Mouse (Mus musculus) neural tube, embryonic 15.5 days (tissue): ENCODE measurements at regions not wholly inside any gene's neighbourhood (a gene's known extent, or its start where the extent isn't known, plus 50 kb on each side); places are given as distances from the start of the nearest gene placed in this dataset.
"Not testable (repeated sequence)": the region's sequence is repeated elsewhere in the genome, so short reads cannot be mapped to it uniquely, and the experiment has no call there.

ENCODE experiments used
- ATAC-seq: fragments of 200-750 bp; cut with Nextera tagmentation; 2 replicates; pipeline ENCODE4 v1.8.0; 2017; ENCODE audit warnings: mild to moderate bottlenecking, moderate TSS enrichment, moderate library complexity; ENCODE audit not compliant: low FRiP score
- H3K27ac ChIP-seq: fragments of 300-500 bp; sonication (generic); replicated peaks from 2 replicates; pipeline ENCODE4 v1.5.1; 2015; ENCODE audit warnings: mild to moderate bottlenecking, inconsistent platforms
- H3K27me3 ChIP-seq: fragments of 300-500 bp; sonication (generic); replicated peaks from 2 replicates; pipeline ENCODE4 v1.6.1; 2015; ENCODE audit warnings: inconsistent platforms
- H3K36me3 ChIP-seq: fragments of 300-500 bp; sonication (generic); 2 replicates; pipeline ENCODE4 v1.6.1; 2015; ENCODE audit warnings: inconsistent platforms
- H3K4me1 ChIP-seq: fragments of 300-500 bp; sonication (generic); 2 replicates; pipeline ENCODE4 v1.6.1; 2015; ENCODE audit warnings: inconsistent platforms
- H3K4me2 ChIP-seq: fragments of 300-500 bp; sonication (generic); 2 replicates; pipeline ENCODE4 v1.6.1; 2015; ENCODE audit warnings: inconsistent platforms, mild to moderate bottlenecking, moderate library complexity
- H3K4me3 ChIP-seq: fragments of 300-500 bp; sonication (generic); replicated peaks from 2 replicates; pipeline ENCODE4 v1.5.1; 2015; ENCODE audit warnings: mild to moderate bottlenecking, inconsistent platforms
- H3K9ac ChIP-seq: fragments of 300-500 bp; sonication (generic); replicated peaks from 2 replicates; pipeline ENCODE4 v1.6.1; 2015; ENCODE audit warnings: mild to moderate bottlenecking, inconsistent platforms
- H3K9me3 ChIP-seq: fragments of 300-500 bp; sonication (generic); replicated peaks from 2 replicates; pipeline ENCODE4 v1.6.1; 2016; ENCODE audit warnings: inconsistent platforms
- WGBS: fragments of 180-500 bp; shearing (Covaris S2); methylation state at CpG from one replicate; pipeline ENCODE4 v1.1.7; 2015; ENCODE audit warnings: mixed read lengths; 5-methylcytosine and 5-hydroxymethylcytosine counted together

- Histone ChIP-seq H3K4me2 (no peak overlapping the region), H3K27ac (no peak overlapping the region), H3K27me3 (no peaks in the 10 kb centered on the region), H3K36me3 (no peaks in the 10 kb centered on the region), H3K4me1 (no peaks in the 10 kb centered on the region), H3K9ac (no peak overlapping the region), H3K4me3 (no peak overlapping the region), H3K9me3 (peaks cover 14% of the 10 kb centered on the region)
- ATAC-seq, result no peak
- 82% methylated on average over 3 of the region's 3 CpGs for WGBS
Measured at GRCm38 (mm10) chr13:3341416-3341815, 196.4 kb upstream of the Gdi2 start.

- Histone ChIP-seq H3K36me3 (no peaks in the 10 kb centered on the region), H3K9me3 (peaks cover 11% of the 10 kb centered on the region), H3K9ac (no peak overlapping the region), H3K27me3 (no peaks in the 10 kb centered on the region), H3K4me3 (no peak overlapping the region), H3K27ac (no peak overlapping the region), H3K4me2 (no peak overlapping the region), H3K4me1 (no peaks in the 10 kb centered on the region)
- ATAC-seq, result no peak
- 92% methylated on average over 5 of the region's 5 CpGs for WGBS
Measured at GRCm38 (mm10) chr13:3343611-3344010, 194.3 kb upstream of the Gdi2 start.

GRCm38 (mm10) chr13:3354912-3355311 is 183.0 kb upstream of the Gdi2 start:
- not testable (repeated sequence) for ATAC-seq, H3K9me3 ChIP-seq, H3K9ac ChIP-seq, H3K36me3 ChIP-seq, H3K27ac ChIP-seq, H3K4me2 ChIP-seq, H3K4me3 ChIP-seq
- H3K27me3 ChIP-seq, result peaks cover 24% of the 10 kb centered on the region
- H3K4me1 ChIP-seq, result peaks cover 18% of the 10 kb centered on the region

- Histone ChIP-seq H3K9ac (no peak overlapping the region), H3K4me2 (peak overlapping the region; percentile 93), H3K27ac (no peak overlapping the region), H3K9me3 (no peaks in the 10 kb centered on the region), H3K36me3 (no peaks in the 10 kb centered on the region), H3K27me3 (peaks cover 46% of the 10 kb centered on the region), H3K4me1 (peaks cover 32% of the 10 kb centered on the region), H3K4me3 (peak overlapping the region; percentile 48)
- ATAC-seq, result no peak
- 2% methylated on average over 45 of the region's 45 CpGs for WGBS
Measured at GRCm38 (mm10) chr13:3358079-3358608, 179.7 kb upstream of the Gdi2 start.

DNA sequence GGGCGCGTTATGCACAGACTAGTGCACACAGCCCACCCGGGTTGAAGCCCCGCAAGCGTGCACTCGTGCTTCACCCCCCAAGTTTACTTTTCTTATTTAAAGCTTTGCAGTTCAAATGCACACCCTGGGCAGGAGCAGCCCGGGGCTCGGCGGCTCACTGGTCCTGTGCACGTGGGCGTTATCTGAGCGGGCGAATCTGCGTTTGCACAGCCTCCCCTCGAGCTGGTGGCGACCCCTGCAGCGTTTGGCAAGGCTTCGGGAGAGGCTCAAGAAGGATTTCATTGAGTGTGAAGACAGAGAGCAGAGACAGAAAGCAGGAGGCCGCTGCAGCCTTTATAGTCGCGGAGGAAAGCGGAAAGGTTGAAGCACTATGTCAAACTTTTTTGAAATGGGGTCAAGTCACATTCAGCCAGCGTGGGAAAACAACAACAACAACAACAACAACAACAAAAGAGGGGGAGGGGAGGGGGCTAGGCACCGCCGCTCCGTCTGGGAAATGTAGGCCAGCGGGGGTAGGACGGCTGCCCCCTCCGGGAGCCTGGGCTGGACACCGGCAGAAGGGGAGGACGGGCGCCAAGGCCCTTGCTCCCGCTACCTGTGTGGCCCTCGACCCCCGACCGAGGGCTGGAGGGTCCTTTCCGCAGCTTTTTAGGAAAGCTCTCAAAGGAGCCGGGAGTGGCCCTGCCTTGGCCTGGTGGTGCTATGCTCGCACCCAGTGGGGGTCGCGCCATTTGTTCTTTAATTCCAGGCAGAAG is 178.7 kb upstream of the Gdi2 start:
- Histone ChIP-seq H3K9me3 (no peaks in the 10 kb centered on the region), H3K27ac (no peak overlapping the region), H3K9ac (no peak overlapping the region), H3K27me3 (peaks cover 46% of the 10 kb centered on the region), H3K4me1 (peaks cover 32% of the 10 kb centered on the region), H3K36me3 (no peaks in the 10 kb centered on the region), H3K4me3 (peak overlapping the region; percentile 48), H3K4me2 (peak overlapping the region; percentile 93)
- no peak; the same call in 1 of the 2 replicates for ATAC-seq
- WGBS, result under 1% methylated on average over 41 of the region's 41 CpGs

- Histone ChIP-seq H3K4me3 (peak overlapping the region; percentile 48), H3K27me3 (peaks cover 46% of the 10 kb centered on the region), H3K4me2 (peak overlapping the region; percentile 93), H3K4me1 (peaks cover 32% of the 10 kb centered on the region)
- H3K27ac ChIP-seq, H3K9ac ChIP-seq, H3K9me3 ChIP-seq, H3K36me3 ChIP-seq: not testable (repeated sequence)
- ATAC-seq, result 0 out of 2 replicates have a peak, but pooled peaks have one; percentile 21
- WGBS, result under 1% methylated on average over 34 of the region's 35 CpGs
Measured at GRCm38 (mm10) chr13:3359751-3360260, 178.1 kb upstream of the Gdi2 start.

DNA sequence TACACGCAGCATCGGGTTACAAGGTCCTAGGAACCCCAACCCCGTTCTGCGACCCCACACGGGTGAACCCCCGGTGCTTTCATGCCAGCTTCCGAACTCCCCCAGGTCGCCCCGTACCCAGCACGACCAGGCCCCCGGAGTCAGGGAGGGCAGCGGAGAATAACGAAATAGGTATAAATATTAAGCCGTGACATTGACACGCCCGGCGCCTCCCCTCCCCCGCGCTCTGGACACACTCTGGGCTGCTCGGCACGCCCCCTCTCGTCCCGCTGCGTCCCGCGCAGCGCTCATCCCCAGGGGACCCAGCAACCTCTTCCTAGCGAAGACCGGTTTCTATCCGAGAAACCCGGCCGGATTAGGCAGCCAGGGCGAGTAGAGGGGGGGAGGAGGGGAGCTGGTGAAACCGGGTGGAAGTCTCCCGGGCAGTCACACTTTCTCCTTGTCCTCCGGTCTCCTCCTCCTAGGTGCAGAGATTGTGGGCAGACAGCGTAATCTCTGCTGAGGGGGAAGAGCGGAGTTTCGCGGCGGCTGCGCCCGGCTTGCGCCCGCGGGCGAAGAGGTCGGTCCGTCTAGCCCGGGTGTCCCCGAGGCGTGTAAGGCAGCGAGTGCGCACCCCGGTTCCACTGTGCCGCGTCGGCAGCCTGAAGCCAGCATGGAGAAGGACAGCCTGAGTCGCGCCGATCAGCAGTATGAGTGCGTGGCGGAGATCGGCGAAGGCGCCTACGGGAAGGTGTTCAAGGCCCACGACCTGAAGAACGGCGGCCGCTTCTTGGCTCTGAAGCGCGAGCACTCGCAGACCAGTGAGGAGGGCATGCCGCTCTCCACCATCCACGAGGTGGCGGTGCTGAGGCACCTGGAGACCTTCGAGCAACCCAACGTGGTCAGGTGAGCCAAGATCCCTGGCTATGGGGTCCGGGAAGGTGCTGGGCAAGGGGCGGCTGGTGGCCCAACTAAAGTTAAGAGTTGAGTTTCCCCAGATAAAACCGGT is 177.1 kb upstream of the Gdi2 start:
- no peak overlapping the region for H3K27ac ChIP-seq
- H3K27me3 ChIP-seq, result peaks cover 46% of the 10 kb centered on the region
- H3K9ac ChIP-seq, result peak overlapping the region; percentile 36
- 2% methylated on average over 81 of the region's 82 CpGs for WGBS
- peaks cover 32% of the 10 kb centered on the region for H3K4me1 ChIP-seq
- peak overlapping the region; percentile 48 for H3K4me3 ChIP-seq
- peak overlapping the region; percentile 93 for H3K4me2 ChIP-seq
- peak; percentile 83 for ATAC-seq
- no peaks in the 10 kb centered on the region for H3K9me3 ChIP-seq
- H3K36me3 ChIP-seq, result no peaks in the 10 kb centered on the region

DNA sequence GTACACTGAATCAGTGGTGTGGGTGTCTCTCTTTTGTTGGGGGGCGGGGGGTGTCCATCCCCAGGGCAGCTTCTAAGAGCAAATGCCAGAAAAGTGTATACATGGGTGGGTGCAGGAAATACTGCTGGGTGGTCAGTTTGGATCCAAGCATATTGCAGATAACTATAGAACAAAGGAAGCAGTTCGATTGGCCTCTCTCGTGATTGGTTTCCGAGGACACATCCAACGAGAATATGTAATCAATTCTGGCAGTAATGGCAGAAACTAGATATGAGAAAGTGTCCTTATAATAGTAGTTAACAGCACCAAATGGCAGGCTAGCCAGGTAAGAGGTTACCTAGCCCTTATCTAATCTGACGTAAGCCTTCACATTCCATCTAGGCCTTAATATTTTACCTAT is 165.2 kb upstream of the Gdi2 start:
- no peaks in the 10 kb centered on the region for H3K9me3 ChIP-seq
- H3K4me3 ChIP-seq, result no peak overlapping the region
- no peaks in the 10 kb centered on the region for H3K36me3 ChIP-seq
- WGBS, result 71% methylated on average over 6 of the region's 6 CpGs
- no peak for ATAC-seq
- no peaks in the 10 kb centered on the region for H3K4me1 ChIP-seq
- H3K27me3 ChIP-seq, result no peaks in the 10 kb centered on the region
- H3K4me2 ChIP-seq, result no peak overlapping the region
- H3K27ac ChIP-seq, result no peak overlapping the region
- no peak overlapping the region for H3K9ac ChIP-seq

DNA sequence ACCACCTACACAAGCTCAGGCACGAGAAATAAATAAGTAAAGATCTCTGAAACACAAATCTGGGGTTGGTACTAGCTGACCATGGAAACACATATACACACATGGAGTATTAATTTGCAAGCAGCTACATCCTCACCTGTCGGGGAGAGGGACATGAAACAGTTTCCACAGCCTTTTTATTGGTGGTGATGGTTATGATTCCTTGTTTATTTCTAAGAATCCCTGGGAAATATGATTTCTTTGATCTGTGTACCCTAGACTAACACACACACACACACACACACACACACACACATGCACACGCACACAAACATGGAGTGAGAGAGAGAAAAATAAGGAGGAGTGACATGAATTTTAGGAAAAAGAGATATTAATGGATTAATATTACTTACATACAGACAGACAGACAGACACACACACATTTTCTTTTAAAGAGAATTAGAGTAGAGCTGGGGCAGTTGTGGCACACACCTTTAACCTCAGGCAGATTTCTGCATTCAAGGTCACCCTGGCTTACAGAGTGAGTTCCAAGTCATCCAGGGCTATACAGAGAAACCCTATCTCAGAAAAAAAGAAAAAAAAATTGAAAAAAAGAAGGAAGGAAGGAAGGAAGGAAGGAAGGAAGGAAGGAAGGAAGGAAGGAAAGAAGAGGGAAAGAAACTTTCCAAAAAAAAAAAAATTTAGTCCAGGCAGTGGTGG is 164.2 kb upstream of the Gdi2 start:
- H3K27me3 ChIP-seq, H3K9me3 ChIP-seq, H3K9ac ChIP-seq, H3K4me3 ChIP-seq, H3K4me2 ChIP-seq, H3K4me1 ChIP-seq, H3K27ac ChIP-seq, H3K36me3 ChIP-seq, ATAC-seq: not testable (repeated sequence)
- 43% methylated on average over 3 of the region's 3 CpGs for whole genome bisulfite sequencing

DNA sequence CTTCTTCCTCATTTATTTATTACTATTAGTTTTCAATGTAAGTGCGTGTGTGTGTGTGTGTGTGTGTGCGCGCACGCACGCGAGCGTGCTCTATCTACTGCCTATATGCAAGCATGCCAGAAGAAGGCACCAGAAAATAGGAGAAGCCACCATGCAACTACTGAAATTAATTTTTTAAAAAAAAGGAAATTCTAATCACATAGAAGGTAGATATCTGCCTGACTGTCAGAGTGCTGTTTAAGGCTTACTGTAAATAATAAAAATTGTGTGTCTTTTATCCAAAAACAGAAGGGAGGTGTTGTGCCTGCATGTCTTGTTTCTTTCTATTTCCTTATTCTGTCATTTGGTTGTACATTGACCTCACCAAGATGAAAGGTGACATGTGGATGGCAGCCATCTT is 163.1 kb upstream of the Gdi2 start:
- no peaks in the 10 kb centered on the region for H3K27me3 ChIP-seq
- WGBS, result 95% methylated on average over 7 of the region's 7 CpGs
- no peaks in the 10 kb centered on the region; the same call in 1 of the 2 replicates for H3K9me3 ChIP-seq
- no peak for ATAC-seq
- no peak overlapping the region for H3K4me3 ChIP-seq
- no peak overlapping the region for H3K4me2 ChIP-seq
- no peak overlapping the region for H3K27ac ChIP-seq
- no peaks in the 10 kb centered on the region for H3K36me3 ChIP-seq
- no peak overlapping the region for H3K9ac ChIP-seq
- H3K4me1 ChIP-seq, result no peaks in the 10 kb centered on the region

GRCm38 (mm10) chr13:3377801-3378200 is 160.1 kb upstream of the Gdi2 start:
- not testable (repeated sequence) for H3K9me3 ChIP-seq, H3K4me2 ChIP-seq, H3K4me3 ChIP-seq, H3K27me3 ChIP-seq, H3K9ac ChIP-seq, H3K4me1 ChIP-seq, H3K36me3 ChIP-seq, ATAC-seq, H3K27ac ChIP-seq
- 63% methylated on average over 3 of the region's 3 CpGs for WGBS
